Mouse (Mus musculus): Measurements from ENCODE around the gene Tgtp2. TPM values are rescaled to one million over a fixed set of nuclear protein-coding genes. Genes with fewer than 3 reads are reported as not detected.
A peak's percentile ranks its signal among the peaks of the same experiment; 100 is the strongest.
"Not testable (repeated sequence)": the region's sequence is repeated elsewhere in the genome, so short reads cannot be mapped to it uniquely, and the experiment has no call there.

Tgtp2 gene
- total RNA-seq (2021), result not detected
- long read RNA-seq, experiment 1, result 0 reads
- long read RNA-seq, experiment 2, result 0 reads

GRCm38 (mm10) chr11:49063713-49064469 is at the start of gene Tgtp2:
TSS of gene Tgtp2 (minus strand) at chr11:49064206.
- not testable (repeated sequence) for DNase-seq

- DNase-seq, result no peak
Observed at GRCm38 (mm10) chr11:49112624-49113219, 48.7 kb upstream of the Tgtp2 start.

DNA sequence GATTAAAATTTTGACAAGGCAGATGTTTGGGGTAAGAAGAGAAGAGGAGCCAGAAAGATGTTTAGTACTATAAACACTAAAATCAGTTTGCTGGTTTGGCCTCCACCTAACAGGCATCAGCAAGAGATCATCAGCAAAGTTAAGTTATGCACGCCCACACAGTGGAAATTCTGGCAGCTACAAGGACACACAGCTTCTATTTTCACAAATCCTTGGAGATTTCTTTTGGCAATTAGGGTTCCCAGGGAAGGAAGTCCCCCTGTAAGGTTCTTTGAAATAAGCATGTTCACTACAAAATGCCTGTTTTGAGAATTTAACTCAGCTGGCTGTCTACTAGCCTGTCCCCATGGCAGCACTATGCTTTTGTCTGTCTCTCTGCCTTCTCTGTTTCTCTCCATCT is 47.0 kb upstream of the Tgtp2 start:
- no peak for DNase-seq

DNA sequence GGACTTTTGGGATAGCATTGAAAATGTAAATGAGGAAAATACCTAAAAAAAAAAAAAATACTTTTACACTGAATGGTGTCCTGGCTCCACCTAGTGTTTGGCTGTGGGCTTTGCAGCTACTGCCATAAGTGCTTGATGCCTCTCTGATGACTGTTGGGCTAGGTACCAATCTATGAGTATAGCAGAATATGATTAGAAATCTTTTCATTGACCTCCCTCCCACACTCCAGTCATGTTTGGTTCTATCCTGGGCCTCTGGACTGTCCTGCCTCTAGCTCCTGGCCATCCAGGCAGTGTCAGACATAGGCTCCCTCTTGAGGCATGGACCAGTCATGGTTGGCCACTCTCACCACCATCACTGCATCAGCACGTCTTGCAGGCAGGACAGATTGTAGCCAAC is 44.8 kb upstream of the Tgtp2 start:
- DNase-seq, result no peak

DNA sequence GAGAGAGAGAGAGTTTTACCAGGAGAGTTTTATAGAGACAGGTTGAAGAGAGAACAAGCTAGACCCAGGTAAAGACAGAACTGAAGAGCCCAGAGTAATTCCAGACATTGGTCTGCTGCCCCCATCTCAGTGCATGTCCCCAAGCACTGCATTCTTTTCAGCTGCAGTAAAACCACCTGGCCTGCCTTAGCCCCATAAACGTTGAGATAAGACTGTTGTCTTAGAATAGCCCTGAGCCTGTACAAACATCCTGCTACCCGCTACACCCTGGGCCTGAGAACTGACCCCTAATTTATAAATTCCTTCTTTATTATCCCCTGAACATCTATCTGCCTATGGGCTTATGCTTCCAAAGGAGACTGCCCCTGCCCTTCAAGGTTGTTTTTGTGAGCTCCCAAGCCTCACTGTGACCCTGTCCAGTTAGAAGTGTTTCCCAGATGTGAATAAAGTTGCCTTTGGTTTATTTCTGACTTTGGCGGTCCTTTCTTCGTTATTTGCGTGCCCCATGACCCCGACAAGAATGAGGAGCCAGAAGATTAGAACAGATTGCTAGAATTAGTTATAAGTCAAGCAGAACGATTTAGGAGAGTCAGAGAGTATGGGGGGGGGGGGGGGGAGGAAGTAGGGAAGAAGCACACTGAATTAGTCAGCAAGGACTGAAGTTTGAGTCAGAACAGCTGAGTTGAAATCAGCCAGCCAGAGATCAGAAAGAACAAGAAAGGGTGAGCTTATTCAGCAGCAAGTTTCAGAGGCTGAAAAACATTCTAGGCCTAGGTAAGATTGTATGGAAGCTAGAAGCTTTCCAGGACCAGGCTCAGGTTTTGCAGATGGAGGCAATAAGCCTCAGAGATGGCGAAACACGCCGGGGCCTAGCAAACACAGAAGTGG is 43.9 kb upstream of the Tgtp2 start:
- DNase-seq, result no peak

GRCm38 (mm10) chr11:49105752-49106151 is 41.7 kb upstream of the Tgtp2 start:
- DNase-seq, result no peak

GRCm38 (mm10) chr11:49103047-49103693 is 39.2 kb upstream of the Tgtp2 start:
- peak; percentile 93 for DNase-seq

DNA sequence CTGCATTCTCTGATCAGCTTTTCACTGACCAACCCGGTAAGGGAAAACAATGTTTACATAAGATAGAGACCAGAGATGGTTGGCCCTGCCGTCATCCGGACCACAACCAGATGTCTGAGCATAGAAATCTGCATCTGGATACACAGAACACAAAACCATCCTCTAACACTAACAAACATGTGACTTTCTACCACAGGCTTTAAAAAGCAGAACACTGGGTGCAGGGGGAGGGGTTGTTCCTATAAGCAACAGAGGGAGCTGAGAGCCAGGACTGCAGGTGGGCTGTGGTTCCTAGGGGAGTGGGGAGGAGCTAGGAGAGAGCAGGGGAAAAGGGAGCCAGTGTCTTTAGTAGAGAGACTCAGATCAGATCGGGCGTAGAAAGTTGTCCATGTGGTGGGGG is 37.5 kb upstream of the Tgtp2 start:
- DNase-seq, result no peak

DNA sequence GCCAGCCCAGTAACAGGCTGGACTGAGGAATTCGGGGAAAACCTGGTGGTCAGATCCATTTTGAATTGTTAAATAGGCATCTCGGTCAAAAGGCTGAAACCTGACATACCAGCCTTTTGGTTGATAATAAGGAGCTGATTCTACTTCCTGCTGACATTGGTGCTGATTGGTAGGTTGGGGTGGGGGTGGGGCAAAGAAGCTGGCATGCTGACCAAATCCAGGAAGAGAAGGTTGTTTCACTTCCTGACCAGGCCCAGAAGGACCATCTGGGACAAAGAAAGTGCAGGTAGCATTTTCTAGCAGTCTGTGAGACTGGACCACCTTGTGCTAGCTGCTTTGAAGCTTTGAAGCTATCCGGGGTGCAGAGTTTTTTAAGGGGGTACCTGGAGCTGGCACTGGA is 36.4 kb upstream of the Tgtp2 start:
- no peak for DNase-seq

DNA sequence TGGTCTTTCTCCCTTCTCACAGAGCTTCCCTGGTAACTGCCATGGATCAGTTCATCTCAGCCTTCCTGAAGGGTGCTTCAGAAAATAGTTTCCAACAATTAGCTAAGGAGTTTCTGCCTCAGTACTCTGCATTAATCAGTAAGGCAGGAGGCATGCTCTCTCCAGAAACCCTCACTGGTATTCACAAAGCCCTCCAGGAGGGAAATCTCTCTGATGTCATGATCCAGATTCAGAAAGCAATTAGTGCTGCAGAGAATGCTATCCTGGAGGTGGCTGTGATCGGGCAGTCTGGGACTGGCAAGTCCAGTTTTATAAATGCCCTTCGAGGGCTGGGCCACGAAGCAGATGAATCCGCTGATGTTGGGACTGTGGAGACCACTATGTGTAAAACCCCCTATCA is 31.4 kb upstream of the Tgtp2 start:
- no peak for DNase-seq

- DNase-seq, result no peak
Observed at GRCm38 (mm10) chr11:49093861-49094660, 30.1 kb upstream of the Tgtp2 start.

- DNase-seq, result no peak
Observed at GRCm38 (mm10) chr11:49092786-49093185, 28.8 kb upstream of the Tgtp2 start.

- DNase-seq, result no peak
Observed at GRCm38 (mm10) chr11:49092053-49092586, 28.1 kb upstream of the Tgtp2 start.

- no peak for DNase-seq
Observed at GRCm38 (mm10) chr11:49091171-49091570, 27.2 kb upstream of the Tgtp2 start.

- DNase-seq, result no peak
Observed at GRCm38 (mm10) chr11:49090551-49090950, 26.5 kb upstream of the Tgtp2 start.

DNA sequence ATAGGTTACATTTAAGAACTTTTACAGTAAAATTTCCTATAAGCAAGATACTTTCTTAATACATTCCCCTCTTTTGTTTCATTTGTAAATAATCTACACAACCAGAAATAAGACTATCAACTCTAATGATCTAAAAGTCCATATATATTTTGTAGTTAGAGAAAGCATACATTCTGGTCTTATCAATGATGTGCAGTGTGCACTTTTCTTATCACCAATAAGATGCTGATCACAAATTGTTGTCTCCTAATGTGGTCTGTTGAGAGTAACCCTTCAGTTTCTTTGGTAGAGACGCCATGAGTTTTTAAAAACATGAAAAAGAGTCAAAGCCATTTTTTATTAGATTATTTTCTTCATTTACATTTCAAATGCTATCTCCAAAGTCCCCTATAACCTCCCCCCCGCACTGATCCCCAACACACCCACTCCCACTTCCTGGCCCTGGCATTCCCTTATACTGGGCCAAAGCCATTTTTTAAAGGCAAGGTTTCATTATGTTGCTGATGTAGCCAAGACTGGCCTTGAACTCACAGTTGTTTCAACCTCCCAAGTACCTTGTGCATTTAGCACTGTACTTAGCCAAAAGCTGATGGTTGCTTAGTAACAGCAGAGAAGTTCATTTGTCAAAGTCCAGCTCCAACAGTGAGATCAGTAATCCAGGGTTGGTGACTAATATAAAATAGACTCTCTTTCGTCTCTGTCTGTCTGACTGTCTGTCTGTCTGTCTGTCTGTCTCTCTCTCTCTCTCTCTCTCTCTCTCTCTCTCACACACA is 25.9 kb upstream of the Tgtp2 start:
- DNase-seq, result no peak

DNA sequence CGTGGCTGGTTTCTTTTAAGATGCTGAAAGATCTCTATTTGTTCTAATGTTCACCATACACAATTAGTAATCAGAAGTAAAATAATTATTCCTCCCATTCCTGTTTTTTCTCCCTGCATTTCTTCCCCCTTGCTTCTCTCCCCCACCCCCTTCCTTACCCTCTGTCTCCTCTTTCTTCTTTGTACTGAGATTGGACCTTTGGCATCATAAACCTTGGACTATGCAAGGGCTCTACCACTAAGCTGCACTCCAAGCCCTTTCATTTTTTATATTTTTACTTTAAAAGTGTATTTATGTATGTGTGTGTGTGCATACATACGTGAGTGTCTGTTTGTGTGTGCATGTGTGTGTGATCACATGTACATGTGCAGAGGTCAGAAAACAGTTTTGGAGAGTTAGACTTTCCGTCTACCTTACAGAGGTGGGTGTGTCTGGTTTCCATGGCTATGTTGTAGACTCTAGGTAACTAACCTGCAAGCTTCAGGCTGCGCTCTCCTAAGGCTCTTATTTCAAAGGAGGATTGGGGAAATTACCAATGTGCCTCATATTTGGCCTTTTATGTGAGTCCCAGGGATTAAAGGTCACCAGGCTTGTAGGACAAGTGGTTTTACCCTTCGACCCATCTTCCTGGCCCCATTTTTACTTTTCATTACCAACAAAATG is 25.1 kb upstream of the Tgtp2 start:
- no peak for DNase-seq

GRCm38 (mm10) chr11:49087830-49088616 is 24.0 kb upstream of the Tgtp2 start:
- peak; percentile 18 for DNase-seq

GRCm38 (mm10) chr11:49086858-49087361 is 22.9 kb upstream of the Tgtp2 start:
- no peak for DNase-seq
